ENCODE assay signal across 10 mouse cellular contexts in genomic region chr9:65583045-65583444, GRCm38 (mm10). TPM values are rescaled to one million over a fixed set of nuclear protein-coding genes. Genes with fewer than 3 reads are reported as not detected.
DNase-seq lines count a peak whose midpoint lies in the region; ATAC-seq and TF ChIP-seq lines count a peak whose summit lies in the region.
"Had no signal": no experiment of that assay in that cellular context is flagged by ENCODE, and none has a peak within 500 bp of the region (broad histone marks: within the 10 kb centered on the region; RNA-seq: fewer than 3 reads in every experiment).

No protein-coding gene starts in this region.

- H3K27me3 ChIP-seq in limb, embryonic 13.5 days = no peaks in the 10 kb centered on the region
- no peaks in the 10 kb centered on the region for H3K27me3 ChIP-seq in spleen, adult 2 months (ENCODE audit: control insufficient read depth, insufficient read depth, low read length)
- no peaks in the 10 kb centered on the region for H3K27me3 ChIP-seq in forebrain, embryonic 16.5 days (replicated peaks; ENCODE audit: control insufficient read depth, insufficient read depth, low read length)
- H3K27me3 ChIP-seq: heart, embryonic 15.5 days had no signal

- H3K36me3 ChIP-seq in ES-E14 (ENCODE audit: control insufficient read depth, insufficient read depth, low read length, poor library complexity, severe bottlenecking) = no peaks in the 10 kb centered on the region
- no peaks in the 10 kb centered on the region for H3K36me3 ChIP-seq in limb, embryonic 13.5 days
- no peaks in the 10 kb centered on the region for H3K36me3 ChIP-seq in spleen, adult 2 months (ENCODE audit: control insufficient read depth, insufficient read depth, low read length)
- no peaks in the 10 kb centered on the region for H3K36me3 ChIP-seq in forebrain, embryonic 16.5 days (ENCODE audit: control insufficient read depth, insufficient read depth)
- H3K36me3 ChIP-seq: heart, embryonic 15.5 days had no signal

- no peak for TF ChIP-seq CTCF in spleen, adult 2 months (IDR thresholded peaks at IDR 0.05; ENCODE audit: extremely low read depth, insufficient read depth, insufficient read length, insufficient replicate concordance)

- 23% methylated on average over 8 of the region's 8 CpGs for WGBS in limb, embryonic 13.5 days
- WGBS in spleen, adult 2 months = 2% methylated on average over 8 of the region's 8 CpGs
- WGBS in forebrain, embryonic 16.5 days = 32% methylated on average over 8 of the region's 8 CpGs

- no peaks in the 10 kb centered on the region for H3K9me3 ChIP-seq in ES-E14 (ENCODE audit: control insufficient read depth, insufficient read depth, low read depth, low read length)
- H3K9me3 ChIP-seq in limb, embryonic 13.5 days = no peaks in the 10 kb centered on the region
- H3K9me3 ChIP-seq in forebrain, embryonic 16.5 days (ENCODE audit: control insufficient read depth, low read length) = no peaks in the 10 kb centered on the region
- H3K9me3 ChIP-seq: heart, embryonic 15.5 days had no signal

- no peak overlapping the region for H3K9ac ChIP-seq in ES-E14 (ENCODE audit: insufficient read depth, low read depth, low read length, poor library complexity, severe bottlenecking)
- H3K9ac ChIP-seq in limb, embryonic 13.5 days = peak overlapping the region; percentile 10; the same call in 1 of the 2 replicates
- no peak overlapping the region for H3K9ac ChIP-seq in forebrain, embryonic 16.5 days (replicated peaks; ENCODE audit: low read depth, low read length)
- H3K9ac ChIP-seq: heart, embryonic 15.5 days had no signal

- intact Hi-C loops in heart, postnatal 25 days (cut with DNase I) = loop anchor here (10.0 kb wide), 1 partner anchor 148 kb away; the partner anchor contains the start of gene Mtfmt

- peak; percentile 60 for DNase-seq in ES-E14 (ENCODE audit: low read depth, low spot score)
- DNase-seq in c-Kit-positive CD71-positive TER-119-negative erythroid progenitor cells, embryonic 14.5 days (ENCODE audit: low read depth) = peak; percentile 75
- DNase-seq in spleen, adult 2 months (ENCODE audit: low read depth in 1 of 2, low spot score in 2 of 2) = peak; percentile 50 to 66
- no peak for DNase-seq in cerebellum, postnatal 4 days (ENCODE audit: low spot score in 2 of 2)
- no peak for DNase-seq in gastrocnemius, adult 8-10 months (ENCODE audit: low spot score in 2 of 2)
- DNase-seq in heart, postnatal 25 days (ENCODE audit: low spot score) = no peak
- DNase-seq: cerebellum, postnatal 25 days had no signal

- H3K27ac ChIP-seq in ES-E14 (ENCODE audit: insufficient read depth, low read depth, low read length, poor library complexity, severe bottlenecking) = no peak overlapping the region
- no peak overlapping the region for H3K27ac ChIP-seq in limb, embryonic 13.5 days
- no peak overlapping the region for H3K27ac ChIP-seq in spleen, adult 2 months (ENCODE audit: insufficient read depth, low read length)
- no peak overlapping the region for H3K27ac ChIP-seq in forebrain, embryonic 16.5 days (ENCODE audit: low read length)
- H3K27ac ChIP-seq: heart, embryonic 15.5 days had no signal

- TF ChIP-seq POLR2A in spleen, adult 2 months (IDR thresholded peaks at IDR 0.05; ENCODE audit: low read depth, low read length) = no peak

- no peak for ATAC-seq in limb, embryonic 13.5 days (ENCODE audit: low FRiP score, low read depth)
- ATAC-seq in forebrain, embryonic 16.5 days = no peak

- peaks cover 0 to 4% of the 10 kb centered on the region in 2 experiments; a peak in 1 of 4 replicates for H3K4me1 ChIP-seq in ES-E14 (ENCODE audit: control insufficient read depth in 2 of 2, insufficient read depth in 2 of 2, low read length in 2 of 2, poor library complexity in 1 of 2)
- H3K4me1 ChIP-seq in limb, embryonic 13.5 days = peaks cover 36% of the 10 kb centered on the region
- peaks cover 7% of the 10 kb centered on the region for H3K4me1 ChIP-seq in spleen, adult 2 months (ENCODE audit: control insufficient read depth, insufficient read depth, insufficient read length)
- H3K4me1 ChIP-seq in forebrain, embryonic 16.5 days (replicated peaks; ENCODE audit: control insufficient read depth, insufficient read depth, low read length) = peaks cover 20% of the 10 kb centered on the region

- no peak overlapping the region for H3K4me3 ChIP-seq in ES-E14 (ENCODE audit: insufficient read depth in 1 of 2, low read depth in 1 of 2, low read length in 2 of 2, poor library complexity in 1 of 2, severe bottlenecking in 1 of 2)
- no peak overlapping the region for H3K4me3 ChIP-seq in limb, embryonic 13.5 days
- H3K4me3 ChIP-seq in spleen, adult 2 months (ENCODE audit: extremely low read depth, insufficient read depth, insufficient read length) = no peak overlapping the region
- no peak overlapping the region for H3K4me3 ChIP-seq in forebrain, embryonic 16.5 days (replicated peaks; ENCODE audit: low read length)
- H3K4me3 ChIP-seq: heart, embryonic 15.5 days had no signal

- H3K4me2 ChIP-seq in limb, embryonic 13.5 days (replicated peaks) = no peak overlapping the region
- no peak overlapping the region for H3K4me2 ChIP-seq in forebrain, embryonic 16.5 days (ENCODE audit: low read length)
- H3K4me2 ChIP-seq: heart, embryonic 15.5 days had no signal

- in situ Hi-C loops in ES-E14 (cut with MboI; ENCODE audit: low sequenced_read_pairs in 2 of 2, unreplicated experiment in 2 of 2) = no loop called here

TF ChIP-seq in ES-E14, 5 proteins besides CTCF, POLR2A, EP300 and RAD21:
- TF ChIP-seq ZC3H11A (IDR thresholded peaks at IDR 0.05; ENCODE audit: borderline replicate concordance, low read depth, low read length) (no peak), MAFK (IDR thresholded peaks at IDR 0.05; ENCODE audit: insufficient read depth, low read depth, low read length) (no peak), ZNF384 (IDR thresholded peaks at IDR 0.05; ENCODE audit: low read depth, low read length) (no peak), CHD2 (IDR thresholded peaks at IDR 0.05; ENCODE audit: low read depth, low read length) (no peak), HCFC1 (IDR thresholded peaks at IDR 0.05; ENCODE audit: borderline replicate concordance, insufficient read depth, low read length) (no peak)

RNA-seq across cellular contexts. Expression of gene Plekho2, which starts 3.2 kb away (rescaled TPM):
- total RNA-seq in ES-E14 (2012; rRNA removed) = 3.4 and 5.4 TPM in 2 replicates
- 13.9 and 16.2 TPM in 2 replicates for polyA plus RNA-seq in limb, embryonic 13.5 days (2015; fragmentation: Nextera tagmentation; extraction: Ambion mirVana)
- 55.8 and 61.8 TPM in 2 replicates for polyA plus RNA-seq in spleen, adult 2 months (2012; rRNA removed)
- total RNA-seq in gastrocnemius, adult 8-10 months (2022) = 1 to 10 TPM; 2.7 to 4.0 (median 3.0) TPM
- 4.7 and 5.7 TPM in 2 replicates for polyA plus RNA-seq in forebrain, embryonic 16.5 days (2015; fragmentation: Nextera tagmentation; extraction: Ambion mirVana)
- 10 to 100 TPM; 12.9 to 13.2 TPM for total RNA-seq in heart, postnatal 25 days (2021)

RNA-seq across cellular contexts. Expression of gene Pif1, which starts 3.9 kb away (rescaled TPM):
- 31.8 and 53.8 TPM in 2 replicates for total RNA-seq in ES-E14 (2012; rRNA removed)
- 15.1 and 16.0 TPM in 2 replicates for polyA plus RNA-seq in limb, embryonic 13.5 days (2015; fragmentation: Nextera tagmentation; extraction: Ambion mirVana)
- polyA plus RNA-seq in spleen, adult 2 months (2012; rRNA removed) = 4.3 and 6.4 TPM in 2 replicates
- total RNA-seq in gastrocnemius, adult 8-10 months (2022) = not detected
- 8.9 and 10.2 TPM in 2 replicates for polyA plus RNA-seq in forebrain, embryonic 16.5 days (2015; fragmentation: Nextera tagmentation; extraction: Ambion mirVana)
- total RNA-seq in heart, postnatal 25 days (2021) = not detected

RNA-seq across cellular contexts. Expression of gene Rbpms2, which starts 46.4 kb away (rescaled TPM):
- total RNA-seq in ES-E14 (2012; rRNA removed) = 44.7 and 64.5 TPM in 2 replicates
- 15.3 and 16.1 TPM in 2 replicates for polyA plus RNA-seq in limb, embryonic 13.5 days (2015; fragmentation: Nextera tagmentation; extraction: Ambion mirVana)
- polyA plus RNA-seq in spleen, adult 2 months (2012; rRNA removed) = 13.9 and 17.9 TPM in 2 replicates
- total RNA-seq in gastrocnemius, adult 8-10 months (2022) = 1 to 10 TPM in 3 of 4 experiments, under 1 TPM in 1; 0.97 to 2.0 (median 1.6) TPM
- 3.2 and 3.4 TPM in 2 replicates for polyA plus RNA-seq in forebrain, embryonic 16.5 days (2015; fragmentation: Nextera tagmentation; extraction: Ambion mirVana)
- total RNA-seq in heart, postnatal 25 days (2021) = 10 to 100 TPM; 37.1 to 39.3 TPM

Comparison
In these comparisons a context has a peak if more than half of its experiments do, and no peak if none do; other contexts are left out.
1. DNase-seq: peak in ES-E14 (single experiment), c-Kit-positive CD71-positive TER-119-negative erythroid progenitor cells, embryonic 14.5 days (single experiment) and spleen, adult 2 months (2 of 2); none in cerebellum, postnatal 4 days (0 of 2), gastrocnemius, adult 8-10 months (0 of 2) and heart, postnatal 25 days (single experiment).
2. RNA of gene Pif1, which starts 3.9 kb away (total RNA-seq): 31.8 to 53.8 TPM in ES-E14; not detected in heart, postnatal 25 days and not detected in gastrocnemius, adult 8-10 months; every median in the first group is over 10 times any median in the second.
3. RNA of gene Rbpms2, which starts 46.4 kb away (total RNA-seq): 44.7 to 64.5 TPM in ES-E14 and 37.1 to 39.3 TPM in heart, postnatal 25 days; 0.97 to 2.0 TPM in gastrocnemius, adult 8-10 months; every median in the first group is over 10 times any median in the second.